Mouse (Mus musculus) cortical plate, adult 2 months (tissue): Measurements from ENCODE around the gene Pkig.

Experiments used
- CTCF ChIP-seq: fragments of 200-500 bp; IDR thresholded peaks from 2 replicates; pipeline ENCODE4 v1.5.1; 2011; ENCODE audit warnings: mild to moderate bottlenecking, control low read depth, low read length; ENCODE audit not compliant: insufficient read depth; ENCODE audit errors: extremely low read depth
- POLR2A ChIP-seq: fragments of 200-500 bp; IDR thresholded peaks from 2 replicates; pipeline ENCODE4 v1.6.1; 2011; ENCODE audit warnings: mild to moderate bottlenecking, low read length, control low read depth; ENCODE audit not compliant: insufficient read depth; ENCODE audit errors: extremely low read depth

DNA sequence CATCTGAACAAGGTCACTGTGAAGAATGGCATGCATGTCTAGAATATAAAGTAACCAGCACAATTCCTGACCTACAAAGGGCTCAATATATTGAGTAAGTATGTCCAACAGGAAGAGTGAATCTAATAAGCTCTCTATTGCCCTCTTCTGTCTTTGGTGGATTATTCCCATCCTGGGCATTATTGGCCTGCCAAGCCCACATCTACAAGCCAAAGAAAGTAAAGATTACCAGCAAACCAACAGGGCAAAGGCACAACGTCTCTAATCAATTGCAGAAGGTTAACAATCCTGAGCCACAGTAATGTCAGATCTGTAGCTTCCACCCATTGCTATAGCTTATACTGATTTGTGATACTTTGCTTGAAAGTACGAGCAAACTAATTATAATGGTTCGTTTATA, 17.7 kb upstream of the Pkig start:
- TF ChIP-seq CTCF (no peak), POLR2A (no peak)
